Mouse (Mus musculus) natural killer cell, adult 2 months (primary cell): ENCODE data around the gene Eif3l.
A peak's percentile ranks its signal among the peaks of the same experiment; 100 is the strongest.

ENCODE experiments used
- DNase-seq, 2 experiments: peaks; one replicate each; pipeline ENCODE4 v3.0.0; 2022; ENCODE audit warnings: low spot score in 2 of 2

Gene Eif3l

DNA sequence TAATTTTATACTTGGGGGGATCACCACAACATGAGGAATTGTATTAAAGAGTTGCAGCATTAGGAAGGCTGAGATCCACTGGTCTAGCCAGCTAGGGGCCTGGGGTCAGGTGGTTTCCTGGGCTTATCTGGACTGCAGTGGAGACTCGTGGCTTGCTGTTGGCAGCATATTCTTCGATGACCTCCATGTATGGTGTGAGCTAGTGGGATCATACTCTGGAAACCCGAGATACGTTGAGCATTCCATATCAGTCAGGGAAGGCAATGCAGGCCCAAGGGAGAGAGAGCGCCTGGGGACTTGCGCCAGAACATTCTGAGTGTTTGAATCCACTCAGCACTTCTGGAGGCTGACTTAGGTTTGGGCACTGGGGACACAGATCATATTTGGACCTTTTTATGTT is 48.8 kb downstream of the Eif3l start:
- DNase-seq: no peak

DNA sequence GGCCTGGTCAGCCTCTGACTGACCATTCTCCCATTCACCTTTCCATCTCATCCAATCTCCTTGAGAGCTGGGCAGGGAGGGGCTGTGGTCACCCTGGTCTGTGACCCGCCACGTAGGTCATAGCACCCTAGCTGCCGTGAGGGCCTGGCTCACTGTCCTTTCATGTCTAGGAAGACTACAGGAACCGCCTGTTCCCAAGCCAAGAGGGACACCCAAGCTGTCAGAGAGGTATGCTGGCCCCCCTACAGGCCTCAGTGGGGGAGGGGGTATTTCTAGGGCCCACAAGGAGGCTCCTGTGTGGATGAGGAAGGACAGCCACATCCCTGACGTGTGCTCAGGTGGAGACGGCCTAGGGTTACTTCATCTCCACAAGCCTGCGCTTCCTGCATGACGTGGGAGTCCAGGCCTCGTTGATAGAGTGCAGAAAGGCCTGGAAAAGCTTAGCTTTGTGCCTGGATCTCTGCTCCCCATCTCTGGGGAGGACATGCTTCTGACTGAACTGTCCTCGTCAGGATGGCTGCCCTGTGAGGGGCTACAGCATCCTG is 49.4 kb downstream of the Eif3l start:
- no peak for DNase-seq

DNA sequence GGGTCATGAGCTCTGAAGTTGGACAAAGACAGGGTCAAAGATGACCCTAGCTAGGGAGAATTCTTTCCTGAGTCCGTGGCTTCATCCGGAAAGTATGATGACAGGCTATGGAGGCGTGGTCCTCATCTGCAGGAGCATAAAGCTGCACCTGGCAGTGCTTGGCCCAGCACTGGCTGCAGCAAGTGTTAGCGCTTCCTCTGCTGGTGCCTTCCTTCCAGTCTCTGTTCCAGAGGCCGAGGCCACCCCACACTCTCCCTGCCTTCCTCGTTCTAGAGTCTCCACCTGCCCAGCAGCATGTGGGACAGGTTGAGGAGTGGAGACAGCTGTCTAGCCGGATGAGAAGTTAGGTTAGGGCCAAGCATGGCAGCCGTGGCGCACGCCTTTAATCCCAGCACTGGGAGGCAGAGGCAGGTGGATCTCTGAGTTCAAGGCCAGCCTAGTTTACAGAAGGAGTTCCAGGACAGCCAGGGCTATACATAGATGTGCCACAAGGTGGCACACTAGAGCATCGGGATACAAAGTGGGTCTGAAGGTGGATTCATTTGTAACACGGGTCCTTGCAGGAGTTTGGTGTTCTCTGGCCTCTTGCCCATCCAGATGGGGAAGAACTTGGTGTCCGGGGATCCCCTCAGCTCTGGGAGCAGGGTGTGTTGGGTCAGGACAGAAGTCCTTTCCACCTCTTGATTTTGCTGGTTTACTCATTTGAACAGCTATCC is 51.4 kb downstream of the Eif3l start:
- peak; percentile 16 to 44 for DNase-seq

DNA sequence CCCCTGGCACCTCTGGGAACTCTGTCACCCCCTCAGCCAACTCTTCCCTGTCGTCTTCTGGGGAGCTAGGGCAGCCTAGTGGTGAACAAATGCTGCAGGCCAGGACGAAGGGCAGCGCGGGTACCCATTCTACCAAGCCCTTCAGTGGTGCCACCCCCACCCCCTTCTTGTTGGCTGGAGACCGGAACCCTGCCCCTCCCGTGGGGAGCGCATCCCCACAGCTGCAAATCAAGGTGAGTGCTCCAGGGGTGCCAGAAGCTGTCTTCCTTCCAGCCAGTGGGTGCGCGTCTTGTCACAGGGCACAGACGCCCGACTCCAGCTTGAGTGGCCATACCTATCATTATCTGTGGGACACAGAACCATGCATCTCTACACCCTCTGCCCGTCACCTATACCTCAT is 52.1 kb downstream of the Eif3l start:
- DNase-seq: no peak

DNA sequence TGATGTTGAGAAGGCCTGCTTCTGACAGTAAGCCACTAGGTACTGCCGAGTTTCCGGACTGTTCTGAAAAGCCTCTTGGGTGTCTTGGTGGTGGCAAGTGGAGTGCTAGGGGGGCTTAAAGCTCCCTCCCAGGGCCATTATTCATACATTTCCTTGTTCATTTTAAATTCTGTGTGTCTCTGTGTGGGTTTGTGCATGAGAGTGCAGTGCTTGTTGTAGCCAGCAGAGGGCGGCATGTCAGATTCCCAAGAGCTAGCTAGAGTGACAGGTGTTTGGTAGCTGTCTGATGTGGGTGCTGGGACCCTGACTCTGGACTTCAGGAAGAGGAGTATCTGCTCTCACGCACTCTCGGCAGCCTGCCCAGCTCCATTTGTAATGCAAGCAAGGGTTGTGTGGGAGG is 53.2 kb downstream of the Eif3l start:
- DNase-seq: no peak

DNA sequence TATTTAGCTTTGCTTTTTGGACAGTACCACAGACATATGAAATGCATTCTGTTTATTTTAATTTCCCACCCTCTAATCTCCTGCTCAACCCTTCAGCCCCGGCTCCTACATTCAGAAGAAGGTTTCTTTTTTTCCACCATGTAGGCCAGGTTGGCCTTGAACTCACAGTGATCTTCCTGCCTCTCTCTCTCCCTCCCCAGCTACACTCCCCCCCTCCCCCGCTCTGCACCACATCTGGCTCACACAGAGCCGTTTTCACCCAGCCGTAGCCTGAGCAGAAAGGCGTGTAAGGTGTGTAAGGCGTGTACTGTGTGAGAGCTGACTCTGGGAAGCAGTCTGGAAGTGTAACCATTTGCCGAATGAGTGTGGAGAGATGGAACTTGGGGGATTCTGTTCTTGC is 54.3 kb downstream of the Eif3l start:
- DNase-seq: no peak

DNA sequence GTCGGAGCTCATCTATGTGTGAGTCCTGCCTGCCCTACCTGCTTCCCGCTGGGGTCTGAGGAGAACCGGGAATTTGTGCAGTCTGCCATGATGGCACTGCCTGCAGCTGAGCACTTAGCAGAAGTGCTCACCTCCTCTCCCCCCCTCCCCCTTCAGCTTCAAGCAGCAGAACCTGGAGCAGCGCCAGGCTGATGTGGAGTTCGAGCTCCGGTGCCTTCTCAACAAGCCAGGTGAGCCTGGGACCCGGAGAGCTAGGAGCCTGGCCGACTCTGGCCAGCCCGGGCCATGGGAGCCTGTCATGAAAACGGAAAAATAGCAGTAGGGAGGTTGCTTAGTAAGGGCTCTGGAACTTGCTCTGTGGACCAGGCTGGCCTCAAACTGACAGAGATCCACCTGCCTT is 55.8 kb downstream of the Eif3l start:
- no peak for DNase-seq

DNA sequence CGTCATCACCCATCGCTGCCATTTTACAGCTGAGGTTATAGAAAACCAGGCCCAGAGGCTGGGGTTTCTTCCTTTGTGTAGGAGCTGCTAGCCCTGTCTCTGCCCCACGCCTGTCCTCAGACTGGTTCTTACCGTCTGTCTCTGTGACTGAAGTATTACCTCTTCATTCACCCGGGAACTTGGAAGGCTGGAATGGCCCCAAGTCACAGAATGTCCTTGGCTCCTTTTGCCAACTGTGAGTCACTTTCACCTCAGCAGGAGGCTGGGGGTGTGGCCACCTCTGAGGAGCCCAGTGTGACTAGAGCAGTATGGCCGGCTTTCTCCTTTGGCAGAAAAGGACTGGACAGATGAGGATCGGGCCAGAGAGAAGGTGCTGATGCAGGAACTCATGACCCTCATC is 56.5 kb downstream of the Eif3l start:
- no peak for DNase-seq

DNA sequence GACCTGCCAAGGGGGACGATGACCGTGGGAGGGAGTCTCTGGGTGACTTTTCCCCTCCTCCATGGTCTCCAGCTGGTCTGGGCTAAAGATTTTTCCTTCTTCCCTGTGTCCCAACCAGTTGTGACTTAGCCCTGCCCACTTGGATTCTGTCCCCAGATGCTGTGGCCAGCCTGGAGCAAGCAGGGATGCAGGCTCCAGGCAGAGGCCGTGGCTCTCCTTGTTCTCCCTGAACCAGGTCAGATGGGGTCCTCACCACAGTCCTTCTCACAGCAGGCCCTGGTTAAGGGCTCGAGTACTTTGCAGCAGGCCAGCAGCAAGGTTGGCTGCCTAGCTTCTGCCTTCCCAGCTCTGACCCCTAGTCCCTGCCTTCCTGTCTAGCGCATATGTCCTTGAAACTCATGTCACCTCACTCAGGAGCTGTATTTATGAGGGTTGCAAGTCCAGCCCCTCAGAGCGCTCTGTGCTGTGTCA is 58.2 kb downstream of the Eif3l start:
- DNase-seq: no peak

DNA sequence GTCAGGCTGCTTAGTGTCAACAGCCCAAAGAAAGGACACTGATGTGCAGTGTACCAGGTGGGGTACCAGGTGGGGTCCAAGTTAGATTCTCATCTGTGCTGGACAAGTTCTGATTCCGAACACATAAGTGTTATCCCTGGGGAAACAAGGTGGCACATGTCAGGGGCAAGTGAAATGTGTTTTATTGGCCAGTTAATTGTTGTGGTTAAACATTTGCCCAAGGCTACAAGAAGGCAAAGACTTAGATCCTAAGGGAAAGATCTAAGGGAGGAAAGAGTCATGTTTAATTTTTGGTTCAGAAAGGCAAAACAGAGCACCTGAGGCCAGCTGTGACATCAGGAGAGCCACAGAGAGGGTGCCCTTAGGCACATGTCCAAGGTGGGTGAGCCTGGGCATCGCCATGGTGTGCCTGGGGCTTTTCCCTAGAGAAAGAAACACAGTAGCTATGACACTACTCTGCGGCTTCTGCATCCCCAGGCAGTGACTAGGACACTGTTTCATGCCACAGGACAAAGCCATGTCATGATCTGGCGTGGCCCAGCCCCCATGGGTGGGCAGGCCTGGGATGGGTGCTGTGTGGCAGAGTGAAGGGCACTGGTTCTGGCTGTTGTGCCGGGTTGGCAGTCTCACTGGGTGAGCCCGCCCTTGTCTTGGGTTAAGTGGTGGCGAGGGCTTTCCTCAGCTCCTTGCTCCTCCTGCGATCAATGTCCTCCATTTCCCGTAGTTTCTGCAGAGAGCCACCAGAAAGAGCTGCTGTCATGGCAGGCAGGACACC is 59.7 kb downstream of the Eif3l start:
- no peak for DNase-seq

DNA sequence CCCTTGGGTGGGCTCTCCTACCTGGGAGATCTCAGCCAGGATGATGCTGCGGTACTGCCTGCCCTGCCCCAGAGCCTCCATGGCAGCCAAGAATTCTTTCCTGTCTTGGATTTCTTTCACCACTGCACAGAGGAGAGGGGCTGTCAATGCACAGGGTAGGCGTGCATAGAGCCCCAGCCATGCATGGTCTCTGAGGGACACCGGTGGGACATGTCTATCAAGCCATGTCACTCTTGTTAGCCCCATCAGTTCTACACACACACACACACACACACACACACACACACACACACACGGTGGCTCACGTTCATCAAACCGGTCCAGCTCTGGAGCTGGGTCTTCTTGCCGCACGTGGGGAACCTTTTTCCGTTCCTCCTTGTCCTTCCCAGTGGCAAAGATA is 60.4 kb downstream of the Eif3l start:
- DNase-seq: no peak

DNA sequence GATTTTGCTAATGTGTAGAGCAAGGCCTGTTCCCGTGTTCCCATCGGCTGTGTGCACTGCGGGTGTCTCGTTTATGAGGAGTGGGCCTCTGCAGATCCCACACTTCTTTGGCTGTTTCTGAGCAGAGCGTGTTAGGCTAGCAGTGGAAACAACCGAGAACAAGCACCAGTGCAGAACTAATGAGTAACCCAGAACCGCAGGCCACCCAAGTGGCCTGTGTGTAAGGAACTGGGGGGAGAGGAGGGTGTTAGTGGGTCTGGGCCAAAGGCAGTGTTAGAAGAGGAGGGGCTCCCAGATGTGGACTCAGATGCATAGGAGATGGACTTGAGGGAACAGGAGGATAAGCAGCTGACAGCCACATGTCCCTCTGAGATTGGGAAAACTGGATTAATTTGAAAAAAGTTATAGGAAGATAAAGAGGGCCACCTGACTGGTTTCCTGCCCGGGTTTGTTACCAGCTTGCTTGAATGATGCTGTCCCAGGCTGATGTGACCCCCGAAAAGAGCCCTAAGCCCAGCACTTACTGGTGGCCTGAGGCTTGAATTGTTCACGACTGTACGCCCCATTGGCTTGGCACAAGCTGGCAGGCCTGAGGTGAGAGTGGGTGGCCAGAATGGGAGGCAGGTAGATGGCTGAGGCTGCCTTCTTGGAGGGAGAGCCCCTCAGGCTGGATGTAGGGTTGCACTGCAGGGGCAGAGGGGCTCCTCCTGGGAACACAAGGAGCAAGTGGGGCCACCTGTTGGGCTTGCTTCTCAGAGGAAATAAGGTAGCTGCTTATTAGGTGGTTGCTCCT is 61.0 kb downstream of the Eif3l start:
- DNase-seq: no peak

DNA sequence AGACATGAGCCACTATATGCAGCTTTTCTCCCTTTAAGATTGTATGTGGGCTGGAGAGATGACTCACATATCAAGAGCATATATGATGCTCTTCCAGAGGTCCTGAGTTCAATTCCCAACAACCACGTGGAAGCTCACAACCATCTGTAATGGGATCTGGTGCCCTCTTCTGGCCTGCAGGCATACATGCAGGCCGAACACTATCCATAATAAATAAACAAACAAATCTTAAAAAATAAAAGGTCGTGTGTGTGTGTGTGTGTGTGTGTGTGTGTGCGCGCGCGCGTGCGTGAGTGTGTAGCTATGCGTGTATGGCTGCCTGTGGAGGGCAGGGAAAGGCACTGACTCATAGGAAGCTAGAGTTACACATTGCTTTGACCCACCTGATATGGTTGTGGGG is 64.7 kb downstream of the Eif3l start:
- peak in 1 of 2 experiments; percentile 28 for DNase-seq

DNA sequence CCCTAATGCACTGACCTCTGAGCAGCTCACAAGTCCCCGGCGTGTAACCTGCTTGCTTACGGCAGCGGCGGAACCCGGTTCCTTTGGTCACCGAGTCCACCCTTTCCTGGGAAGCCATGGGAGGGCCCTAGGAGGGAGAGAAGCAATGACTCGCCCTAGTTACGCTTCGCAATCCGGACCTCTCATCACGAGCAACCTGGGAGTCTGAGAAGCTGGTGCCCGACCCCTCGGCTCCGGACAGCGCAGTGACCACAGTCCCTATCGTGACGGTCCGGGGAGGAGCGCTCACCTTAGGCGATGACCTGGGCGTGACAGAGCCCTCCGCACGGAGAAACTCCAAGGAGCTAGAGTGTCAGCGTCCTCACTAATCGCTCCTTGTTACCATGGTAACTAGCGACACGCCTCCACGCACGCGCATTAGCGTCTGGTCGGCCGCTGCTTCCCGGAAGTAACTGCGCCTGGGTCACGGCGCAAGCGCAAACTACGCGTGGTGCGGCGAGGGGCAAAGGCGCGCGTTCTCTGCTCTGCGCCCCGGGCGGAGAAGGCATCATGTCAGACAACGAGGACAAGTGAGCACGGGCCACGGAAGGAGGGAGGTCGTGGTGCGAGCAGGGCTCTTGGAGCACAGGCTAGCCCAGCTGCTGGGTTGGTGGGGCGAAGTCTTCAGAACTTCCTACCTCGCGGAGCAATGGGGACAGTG is 66.0 kb downstream of the Eif3l start, which contains the start of the genes Polr2f and 1700088E04Rik:
Gene Polr2f (plus strand): TSS at position 144 of the 700 bp plus-strand sequence.
Gene 1700088E04Rik (minus strand): TSS at position 388 of the 700 bp plus-strand sequence.
- DNase-seq: peak; percentile 94

DNA sequence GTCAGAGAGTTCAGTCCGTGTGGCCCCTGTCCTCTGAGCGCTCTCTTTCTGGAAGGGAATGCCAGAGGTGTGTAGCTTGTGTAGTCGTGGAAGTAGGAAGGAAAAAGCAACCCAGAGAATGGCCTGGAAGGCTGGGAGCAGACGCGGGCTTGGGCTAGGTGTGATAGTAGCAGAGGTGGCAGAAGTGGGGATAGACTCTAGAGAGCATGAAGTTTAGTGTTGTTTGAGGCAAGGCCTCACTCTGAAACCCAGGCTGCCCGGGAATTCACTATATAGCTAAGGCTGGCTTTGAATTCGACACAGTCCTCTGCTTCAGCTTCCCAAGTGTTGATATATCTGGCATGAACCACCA is 66.6 kb downstream of the Eif3l start:
- peak in 1 of 2 experiments; percentile 12 for DNase-seq

DNA sequence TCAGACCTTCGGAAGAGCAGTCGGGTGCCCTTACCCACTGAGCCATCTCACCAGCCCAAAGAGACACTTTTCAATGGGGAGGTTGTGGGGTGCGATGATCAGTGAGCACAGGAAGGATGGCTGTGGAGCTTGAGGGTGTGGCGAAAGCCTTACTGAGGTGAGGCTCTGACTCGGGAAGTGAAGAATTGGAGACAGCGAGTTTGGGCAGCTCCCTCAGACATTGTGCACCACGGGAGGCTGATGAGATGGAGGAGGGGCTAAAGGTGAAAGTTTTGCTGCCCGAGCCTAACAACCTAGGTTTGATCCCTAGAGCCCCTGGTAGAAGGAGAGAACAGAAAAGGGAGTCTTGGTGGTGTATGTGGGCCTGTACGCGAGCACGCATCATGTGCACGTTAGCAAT is 68.3 kb downstream of the Eif3l start:
- no peak for DNase-seq
